ENCODE assay signal across 15 mouse cellular contexts in genomic region chr1:191629170-191629636, GRCm38 (mm10).
"Had no signal": no experiment of that assay in that cellular context is flagged by ENCODE, and none has a peak within 500 bp of the region (broad histone marks: within the 10 kb centered on the region; RNA-seq: fewer than 3 reads in every experiment).

No protein-coding gene starts in this region.

- H3K36me3 ChIP-seq: liver, embryonic 15.5 days; midbrain, embryonic 13.5 days; midbrain, embryonic 15.5 days; neural tube, embryonic 12.5 days; stomach, embryonic 15.5 days had no signal

- H3K9ac ChIP-seq: liver, embryonic 15.5 days; lung, embryonic 14.5 days; midbrain, embryonic 13.5 days; midbrain, embryonic 15.5 days; neural tube, embryonic 12.5 days; stomach, embryonic 15.5 days had no signal

- H3K4me1 ChIP-seq: midbrain, embryonic 13.5 days; midbrain, embryonic 15.5 days; neural tube, embryonic 12.5 days; stomach, embryonic 15.5 days had no signal

- H3K27me3 ChIP-seq: liver, embryonic 15.5 days; midbrain, embryonic 13.5 days; midbrain, embryonic 15.5 days; neural tube, embryonic 12.5 days; stomach, embryonic 15.5 days had no signal

- DNase-seq: lung, embryonic 14.5 days; lung, postnatal 14 days; right cerebral cortex, postnatal 25 days; right cerebral cortex, postnatal 4 days; thymus, postnatal 14 days; thymus, postnatal 36 days had no signal

- ATAC-seq: midbrain, embryonic 13.5 days; midbrain, embryonic 15.5 days had no signal

- H3K27ac ChIP-seq: liver, embryonic 15.5 days; macrophage; midbrain, embryonic 13.5 days; midbrain, embryonic 15.5 days; neural tube, embryonic 12.5 days; stomach, embryonic 15.5 days; stomach, postnatal 0 days had no signal

- H3K4me3 ChIP-seq: liver, embryonic 15.5 days; megakaryocyte, embryonic 14.5 days; midbrain, embryonic 13.5 days; midbrain, embryonic 15.5 days; neural tube, embryonic 12.5 days; stomach, embryonic 15.5 days had no signal

- H3K9me3 ChIP-seq: liver, embryonic 15.5 days; megakaryocyte, embryonic 14.5 days; midbrain, embryonic 13.5 days; midbrain, embryonic 15.5 days; neural tube, embryonic 12.5 days; stomach, embryonic 15.5 days had no signal

- H3K4me2 ChIP-seq: liver, embryonic 15.5 days; lung, embryonic 14.5 days; midbrain, embryonic 11.5 days; midbrain, embryonic 13.5 days; midbrain, embryonic 15.5 days; neural tube, embryonic 12.5 days; stomach, embryonic 15.5 days had no signal
